Mouse (Mus musculus) intestine, embryonic 14.5 days (tissue): ENCODE data around the gene Gm4981. TPM values are rescaled to one million over a fixed set of nuclear protein-coding genes. Genes with fewer than 3 reads are reported as not detected.
A peak's percentile ranks its signal among the peaks of the same experiment; 100 is the strongest.
"Not testable (repeated sequence)": the region's sequence is repeated elsewhere in the genome, so short reads cannot be mapped to it uniquely, and the experiment has no call there.

ENCODE experiments used
- ATAC-seq: fragments of 200-750 bp; cut with Nextera tagmentation; replicated peaks from 2 replicates; pipeline ENCODE4 v1.8.0; 2017; ENCODE audit warnings: low read depth, moderate number of reproducible peaks, moderate TSS enrichment, moderate library complexity; ENCODE audit not compliant: low FRiP score, low TSS enrichment
- DNase-seq: peaks from one replicate; pipeline ENCODE4 v3.0.0-alpha.2; 2018; ENCODE audit warnings: low spot score
- H3K27ac ChIP-seq: fragments of 300-500 bp; sonication (generic); 2 replicates; pipeline ENCODE4 v1.5.1; 2014; ENCODE audit warnings: low read depth, mild to moderate bottlenecking, control low read depth
- H3K27me3 ChIP-seq: fragments of 300-500 bp; sonication (generic); replicated peaks from 2 replicates; pipeline ENCODE4 v1.6.1; 2014; ENCODE audit warnings: low read length, control low read depth; ENCODE audit not compliant: control insufficient read depth, insufficient read depth
- H3K36me3 ChIP-seq: fragments of 300-500 bp; sonication (generic); 2 replicates; pipeline ENCODE4 v1.6.1; 2014; ENCODE audit warnings: low read length, control low read depth; ENCODE audit not compliant: control insufficient read depth, insufficient read depth
- H3K4me1 ChIP-seq: fragments of 300-500 bp; sonication (generic); replicated peaks from 2 replicates; pipeline ENCODE4 v1.6.1; 2014; ENCODE audit warnings: low read length, control low read depth, mixed read lengths; ENCODE audit not compliant: control insufficient read depth, insufficient read depth
- H3K4me2 ChIP-seq: fragments of 300-500 bp; sonication (generic); 2 replicates; pipeline ENCODE4 v1.6.1; 2014; ENCODE audit warnings: low read length
- H3K4me3 ChIP-seq: fragments of 300-500 bp; sonication (generic); 2 replicates; pipeline ENCODE4 v1.5.1; 2014; ENCODE audit warnings: low read depth, low read length, control low read depth, mixed read lengths
- H3K9ac ChIP-seq: fragments of 300-500 bp; sonication (generic); 2 replicates; pipeline ENCODE4 v1.6.1; 2014; ENCODE audit warnings: mild to moderate bottlenecking, low read length
- H3K9me3 ChIP-seq: fragments of 300-500 bp; sonication (generic); 2 replicates; pipeline ENCODE4 v1.6.1; 2016; ENCODE audit warnings: low read length, control low read depth; ENCODE audit not compliant: control insufficient read depth
- WGBS: fragments of 180-500 bp; shearing (Covaris S2); extraction: QIAGEN DNeasy Blood & Tissue Kit; methylation state at CpG from one replicate; pipeline ENCODE4 v1.1.7; 2014; 5-methylcytosine and 5-hydroxymethylcytosine counted together
- polyA plus RNA-seq: library from polyadenylated mRNA; unstranded; fragments of >200 nt; fragmentation: Nextera tagmentation; extraction: Ambion mirVana; gene quantifications from 2 replicates; pipeline ENCODE4 v1.2.1, GENCODE M21; 2014

Gene Gm4981
- not detected in 2 replicates for polyA plus RNA-seq

GRCm38 (mm10) chr10:58236613-58237012 lies at the start of gene Gm4981:
Gene Gm4981 (minus strand): TSS chr10:58236701.
- Histone ChIP-seq H3K36me3 (no peaks in the 10 kb centered on the region), H3K4me3 (no peak within 1 kb of the TSS), H3K4me2 (no peak within 1 kb of the TSS), H3K27ac (no peak within 1 kb of the TSS), H3K9me3 (peaks cover 9% of the 10 kb centered on the region), H3K27me3 (no peaks in the 10 kb centered on the region), H3K9ac (no peak within 1 kb of the TSS), H3K4me1 (no peaks in the 10 kb centered on the region)
- DNase-seq (no peak), ATAC-seq (no peak)
- WGBS, result 84% methylated on average over 10 of the region's 10 CpGs

GRCm38 (mm10) chr10:58282238-58282637 lies 45.7 kb upstream of the Gm4981 start:
- Histone ChIP-seq H3K4me3 (no peak overlapping the region), H3K27ac (no peak overlapping the region), H3K9me3 (no peaks in the 10 kb centered on the region), H3K27me3 (no peaks in the 10 kb centered on the region), H3K4me1 (no peaks in the 10 kb centered on the region), H3K4me2 (no peak overlapping the region), H3K9ac (no peak overlapping the region), H3K36me3 (peaks cover 68% of the 10 kb centered on the region)
- ATAC-seq (no peak), DNase-seq (no peak)
- 93% methylated on average over 7 of the region's 7 CpGs for WGBS

- peaks cover 42% of the 10 kb centered on the region for H3K36me3 ChIP-seq
- no peak overlapping the region for H3K4me2 ChIP-seq
- no peaks in the 10 kb centered on the region; the same call in 1 of the 2 replicates for H3K4me1 ChIP-seq
- 59% methylated on average over 5 of the region's 5 CpGs for WGBS
- H3K9ac ChIP-seq, result no peak overlapping the region
- ATAC-seq, result no peak
- no peaks in the 10 kb centered on the region for H3K9me3 ChIP-seq
- no peak overlapping the region for H3K27ac ChIP-seq
- DNase-seq, result no peak
- H3K27me3 ChIP-seq, result no peaks in the 10 kb centered on the region
- no peak overlapping the region for H3K4me3 ChIP-seq
Observed at GRCm38 (mm10) chr10:58258466-58258865, 22.0 kb upstream of the Gm4981 start.

GRCm38 (mm10) chr10:58255954-58256353 lies 19.5 kb upstream of the Gm4981 start:
- ATAC-seq (no peak), DNase-seq (no peak)
- Histone ChIP-seq H3K4me1 (no peaks in the 10 kb centered on the region; the same call in 1 of the 2 replicates), H3K9me3 (no peaks in the 10 kb centered on the region), H3K4me2 (peak overlapping the region; percentile 60), H3K9ac (peak overlapping the region; percentile 72), H3K4me3 (peak overlapping the region; percentile 87), H3K27ac (peak overlapping the region; percentile 74; the same call in 1 of the 2 replicates), H3K27me3 (no peaks in the 10 kb centered on the region), H3K36me3 (peaks cover 29% of the 10 kb centered on the region)
- WGBS, result under 1% methylated on average over 4 of the region's 4 CpGs

GRCm38 (mm10) chr10:58255213-58255892 lies 18.9 kb upstream of the Gm4981 start, which contains the start of gene Gcc2:
Gene Gcc2 (plus strand): TSS chr10:58255497.
- WGBS, result under 1% methylated on average over 56 of the region's 58 CpGs
- peak within 1 kb of the TSS; percentile 74 for H3K27ac ChIP-seq
- peak within 1 kb of the TSS; percentile 72 for H3K9ac ChIP-seq

GRCm38 (mm10) chr10:58254635-58255175 lies 18.2 kb upstream of the Gm4981 start:
- no peak overlapping the region for H3K27ac ChIP-seq
- peak overlapping the region; percentile 60 for H3K4me2 ChIP-seq
- no peaks in the 10 kb centered on the region; the same call in 1 of the 2 replicates for H3K4me1 ChIP-seq
- DNase-seq (no peak), ATAC-seq (0 out of 2 replicates have a peak, but pooled peaks have one; percentile 12)
- peaks cover 20% of the 10 kb centered on the region for H3K36me3 ChIP-seq
- peak overlapping the region; percentile 87 for H3K4me3 ChIP-seq
- no peaks in the 10 kb centered on the region for H3K9me3 ChIP-seq
- H3K9ac ChIP-seq, result peak overlapping the region; percentile 72
- WGBS, result 42% methylated on average over 6 of the region's 6 CpGs
- H3K27me3 ChIP-seq, result no peaks in the 10 kb centered on the region

More at GRCm38 (mm10) chr10:58255213-58255892, 18.9 kb upstream of the Gm4981 start, which contains the start of gene Gcc2:
- ATAC-seq (peak; percentile 97), DNase-seq (peak; percentile 92)
- H3K4me2 ChIP-seq, result peak within 1 kb of the TSS; percentile 60
- peaks cover 26% of the 10 kb centered on the region for H3K36me3 ChIP-seq
- no peaks in the 10 kb centered on the region for H3K9me3 ChIP-seq
- H3K4me3 ChIP-seq, result peak within 1 kb of the TSS; percentile 87
- no peaks in the 10 kb centered on the region; the same call in 1 of the 2 replicates for H3K4me1 ChIP-seq
- H3K27me3 ChIP-seq, result no peaks in the 10 kb centered on the region

GRCm38 (mm10) chr10:58249535-58249934 lies 13.0 kb upstream of the Gm4981 start:
- no peak overlapping the region for H3K9ac ChIP-seq
- DNase-seq (no peak), ATAC-seq (no peak)
- H3K4me1 ChIP-seq, result no peaks in the 10 kb centered on the region; the same call in 1 of the 2 replicates
- H3K27ac ChIP-seq, result no peak overlapping the region
- H3K36me3 ChIP-seq, result no peaks in the 10 kb centered on the region
- no peaks in the 10 kb centered on the region for H3K9me3 ChIP-seq
- H3K4me2 ChIP-seq, result no peak overlapping the region
- no peaks in the 10 kb centered on the region for H3K27me3 ChIP-seq
- H3K4me3 ChIP-seq, result no peak overlapping the region
- 29% methylated on average over 1 of the region's 1 CpGs for WGBS

GRCm38 (mm10) chr10:58238984-58239740 lies 2.7 kb upstream of the Gm4981 start:
- not testable (repeated sequence) for H3K27ac ChIP-seq, H3K36me3 ChIP-seq, H3K9ac ChIP-seq, H3K4me2 ChIP-seq, H3K27me3 ChIP-seq, H3K4me3 ChIP-seq, H3K9me3 ChIP-seq, H3K4me1 ChIP-seq
- peak; percentile 79 for DNase-seq
- 85% methylated on average over 7 of the region's 8 CpGs for WGBS
- ATAC-seq, result peak; percentile 82
